Mouse (Mus musculus): ENCODE data around the gene Slc34a1.

The Slc34a1 gene

DNA sequence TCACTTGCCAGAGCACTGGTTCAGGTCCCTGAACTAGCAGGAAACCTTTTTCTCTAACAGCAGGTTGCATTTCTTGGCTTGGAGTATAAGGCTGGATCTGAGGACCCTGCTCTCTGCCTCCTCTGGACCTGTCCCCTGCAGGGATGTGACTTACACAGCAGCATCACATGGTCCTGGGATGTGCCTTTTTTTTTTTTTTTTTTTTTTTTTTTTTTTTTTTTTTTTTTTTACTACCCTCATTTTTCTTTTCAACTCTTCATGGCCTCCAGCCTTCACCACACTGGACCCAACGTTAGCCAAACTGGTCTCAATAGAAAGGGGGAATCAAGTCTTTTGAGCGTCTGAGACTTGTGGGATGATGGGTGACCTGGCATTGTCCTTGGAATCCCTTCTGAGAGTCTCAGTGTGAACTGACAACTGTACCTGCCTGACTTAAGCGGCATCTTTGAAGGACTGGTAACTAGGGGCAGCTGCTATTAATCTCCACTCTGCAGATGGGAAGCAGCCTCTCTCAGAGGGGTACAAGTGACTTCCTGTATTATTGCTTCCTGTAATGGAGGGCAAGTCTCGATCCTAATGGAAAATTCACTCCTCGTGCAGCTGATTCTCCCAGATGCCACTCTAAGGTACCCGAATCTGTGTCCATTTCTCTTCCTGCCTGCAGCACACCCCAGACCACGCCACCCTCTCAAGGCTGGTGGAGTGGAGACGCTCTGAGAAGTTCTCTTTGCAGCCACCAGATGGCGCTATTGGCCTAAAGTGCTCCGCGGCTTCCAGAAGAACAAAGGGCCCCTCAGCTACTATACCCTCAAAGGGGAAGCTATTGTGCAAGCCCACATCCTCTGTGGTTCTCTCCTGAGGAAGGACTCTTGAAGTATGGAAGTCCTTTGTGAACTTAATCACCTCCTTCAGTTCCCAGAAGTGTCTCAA lies 7.1 kb downstream of the Slc34a1 start:
- peak; percentile 88 for DNase-seq

DNA sequence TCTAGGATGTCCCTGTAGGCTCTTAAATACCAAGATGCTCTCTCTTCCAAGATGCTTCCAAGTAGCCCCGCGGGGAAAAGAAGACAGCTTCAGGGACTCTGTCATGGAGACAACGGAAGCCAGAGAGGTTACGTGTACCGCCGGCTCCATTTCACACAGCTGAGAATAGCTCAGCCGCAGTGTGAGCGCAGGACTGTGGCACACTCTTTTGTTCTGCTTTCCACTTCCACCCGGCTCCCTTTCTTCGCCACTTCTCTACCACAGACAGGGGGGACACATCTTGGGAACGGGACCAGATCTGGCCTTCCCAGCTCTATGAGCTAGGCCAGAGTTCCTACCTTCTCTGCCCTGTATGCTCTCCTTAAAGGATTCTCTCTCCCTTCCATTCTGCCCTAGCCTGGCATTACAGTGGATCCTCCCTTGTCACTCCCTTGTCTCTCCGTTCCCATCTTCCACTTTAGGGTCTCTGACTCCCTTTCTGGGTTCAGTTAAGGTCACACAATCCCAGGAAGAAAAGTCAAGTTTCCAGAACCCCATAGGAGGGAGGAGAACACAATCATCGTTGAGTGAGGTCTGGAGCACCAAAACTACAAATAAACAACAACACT lies 7.9 kb downstream of the Slc34a1 start:
- DNase-seq = no peak

DNA sequence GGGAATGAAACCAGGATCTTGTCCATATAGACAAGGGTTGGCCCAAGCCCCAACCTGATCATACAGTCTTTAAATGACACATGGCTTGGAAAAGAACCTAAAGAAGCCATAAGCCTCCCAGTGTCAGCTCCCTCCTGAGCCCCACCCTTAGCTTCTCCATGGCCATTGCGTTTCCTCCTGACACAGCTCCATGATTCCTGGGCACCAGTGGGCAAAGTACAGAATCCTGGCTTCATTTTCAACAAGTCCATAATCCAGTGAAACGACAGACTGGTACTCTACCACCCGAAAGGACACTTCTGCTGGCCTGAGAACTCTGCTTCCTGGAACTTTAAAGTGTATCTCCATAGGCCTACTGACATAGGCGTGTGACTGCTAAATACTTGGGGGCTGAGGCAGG lies 9.4 kb downstream of the Slc34a1 start:
- no peak for DNase-seq

DNA sequence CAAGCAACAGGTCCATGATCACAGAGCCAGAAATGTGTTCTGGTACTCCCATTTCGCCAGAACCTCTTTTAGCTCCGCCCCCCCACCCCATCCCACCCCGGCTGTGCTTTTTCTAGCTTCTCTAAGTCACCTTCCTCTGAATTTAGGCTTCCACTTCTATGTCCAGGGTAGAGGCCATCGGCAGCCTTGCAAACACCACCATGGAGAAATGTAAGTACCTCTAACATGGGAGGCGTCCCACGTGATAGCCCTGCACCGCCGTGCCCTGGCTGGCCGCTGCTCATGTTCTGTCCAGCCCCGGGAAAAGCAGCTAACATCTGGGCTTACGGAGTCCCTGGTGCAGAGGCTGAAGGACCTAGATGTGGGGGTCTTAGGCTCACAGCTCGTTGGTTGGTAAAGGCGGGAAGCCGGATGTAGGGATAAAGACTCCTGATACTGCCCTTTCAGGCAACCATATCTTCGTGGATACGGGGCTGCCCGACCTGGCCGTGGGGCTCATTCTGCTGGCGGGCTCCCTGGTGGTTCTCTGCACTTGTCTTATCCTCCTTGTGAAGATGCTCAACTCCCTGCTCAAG lies 10.6 kb downstream of the Slc34a1 start:
- DNase-seq = no peak

DNA sequence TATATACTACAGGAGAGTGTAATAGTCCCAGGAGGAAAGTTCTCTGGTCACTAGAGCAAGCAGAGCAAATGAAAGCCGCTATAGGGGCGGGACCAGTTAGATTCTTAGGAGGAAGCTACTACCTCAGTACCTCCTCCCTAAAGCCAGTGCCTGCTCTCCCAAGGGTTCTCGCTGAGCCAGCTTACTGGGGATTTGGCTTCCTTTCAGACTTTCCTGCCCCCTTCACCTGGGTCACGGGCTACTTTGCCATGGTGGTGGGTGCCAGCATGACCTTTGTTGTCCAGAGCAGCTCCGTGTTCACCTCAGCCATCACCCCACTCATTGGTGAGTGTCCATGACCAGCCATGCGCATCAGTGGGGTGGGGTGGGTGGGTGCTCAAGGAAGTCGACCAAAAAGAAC lies 13.8 kb downstream of the Slc34a1 start:
- DNase-seq = peak in 1 of 2 experiments; percentile 12

DNA sequence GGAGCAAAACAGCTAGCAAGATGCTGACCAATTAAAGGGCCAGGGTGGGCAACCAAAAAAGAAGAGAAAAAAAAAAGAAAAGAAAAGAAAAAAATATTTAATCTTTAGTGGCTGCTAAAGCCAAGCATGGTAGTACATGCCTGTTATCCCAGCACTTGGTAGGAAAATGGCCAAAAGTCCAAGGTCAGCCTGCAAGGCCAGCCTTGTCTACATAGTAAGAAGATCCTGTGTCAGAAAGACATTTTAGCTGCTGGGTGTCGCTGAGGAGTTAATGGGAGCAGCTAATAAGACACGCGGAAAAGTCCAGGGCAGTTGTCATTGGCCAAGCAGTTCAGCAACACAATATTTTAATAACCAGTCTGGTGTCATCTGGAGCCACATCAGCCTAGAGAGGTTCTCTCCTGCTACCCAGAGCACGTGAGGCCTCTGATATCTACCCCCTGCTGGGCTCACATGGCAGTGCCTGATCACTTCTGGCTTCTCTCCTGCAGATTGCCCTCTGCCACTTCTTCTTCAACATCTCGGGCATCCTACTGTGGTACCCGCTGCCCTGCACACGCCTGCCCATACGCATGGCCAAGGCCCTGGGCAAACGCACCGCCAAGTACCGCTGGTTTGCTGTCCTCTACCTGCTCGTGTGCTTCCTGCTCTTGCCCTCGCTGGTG lies 14.8 kb downstream of the Slc34a1 start:
- peak; percentile 31 to 36 for DNase-seq

DNA sequence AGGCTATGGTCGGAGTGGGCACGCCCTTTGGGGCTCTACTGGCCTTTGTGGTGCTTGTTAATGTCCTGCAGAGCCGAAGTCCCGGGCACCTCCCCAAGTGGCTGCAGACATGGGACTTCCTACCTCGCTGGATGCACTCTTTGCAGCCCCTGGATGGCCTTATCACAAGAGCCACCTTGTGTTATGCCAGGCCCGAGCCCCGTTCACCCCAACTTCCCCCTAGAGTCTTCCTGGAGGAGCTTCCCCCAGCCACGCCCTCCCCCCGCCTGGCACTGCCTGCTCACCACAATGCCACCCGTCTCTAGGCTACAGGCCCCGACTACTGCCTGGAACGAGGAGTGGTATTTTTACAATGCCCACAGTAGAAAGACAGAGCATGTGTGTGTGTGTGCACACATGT lies 15.3 kb downstream of the Slc34a1 start:
- no peak for DNase-seq

DNA sequence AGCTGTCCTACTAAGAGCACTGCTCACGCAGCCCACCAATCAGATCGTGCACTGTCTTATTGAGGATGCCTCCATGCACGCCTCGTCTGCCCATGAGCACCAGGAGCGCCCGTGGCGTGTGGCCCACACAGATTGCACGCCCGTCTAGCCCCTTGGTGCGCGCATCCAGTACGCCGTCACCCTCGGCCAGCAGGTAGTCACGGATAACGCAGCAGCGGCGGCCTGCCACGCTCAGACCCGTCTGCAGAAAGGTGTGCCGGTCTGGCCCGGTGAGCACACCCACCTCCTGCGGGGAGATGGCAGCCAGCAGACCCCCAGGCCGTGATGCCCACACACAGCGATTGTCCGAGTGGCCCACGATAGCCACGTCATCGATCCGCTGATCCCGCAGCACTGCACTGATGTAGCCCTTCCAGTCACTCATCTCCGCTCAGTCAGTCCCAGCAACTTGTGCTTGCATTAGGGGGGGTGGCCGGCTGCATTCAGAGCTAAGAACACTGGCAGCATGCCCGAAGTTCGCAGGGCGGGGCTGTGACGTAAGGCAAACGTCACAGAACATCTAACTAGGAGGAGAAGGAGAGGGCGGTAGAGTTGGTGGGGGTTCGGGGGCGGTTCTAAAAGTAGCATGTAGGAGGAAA lies 16.9 kb downstream of the Slc34a1 start, which contains the start of gene Pfn3:
Gene Pfn3 (minus strand): TSS at position 490 of the 638 bp plus-strand sequence.
- peak; percentile 38 to 42 for DNase-seq

DNA sequence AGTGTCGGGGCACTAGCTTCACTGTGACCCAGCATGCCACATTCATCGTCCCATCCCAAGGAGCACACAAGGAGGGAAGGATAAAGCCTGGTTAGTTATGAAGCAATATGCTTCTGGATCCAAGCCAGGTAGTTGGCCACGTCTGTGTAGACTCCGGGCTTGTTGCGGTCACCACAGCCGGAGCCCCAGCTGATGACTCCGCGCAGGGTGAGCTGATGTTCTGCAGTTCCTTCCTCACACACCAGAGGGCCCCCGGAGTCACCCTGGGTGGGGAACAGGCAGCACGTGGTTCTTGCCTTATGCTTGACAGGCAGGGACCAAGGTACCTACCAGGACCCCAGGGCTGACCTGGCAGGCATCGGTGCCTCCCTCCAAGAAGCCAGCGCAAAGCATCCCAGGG lies 20.0 kb downstream of the Slc34a1 start:
- peak; percentile 97 to 98 for DNase-seq

DNA sequence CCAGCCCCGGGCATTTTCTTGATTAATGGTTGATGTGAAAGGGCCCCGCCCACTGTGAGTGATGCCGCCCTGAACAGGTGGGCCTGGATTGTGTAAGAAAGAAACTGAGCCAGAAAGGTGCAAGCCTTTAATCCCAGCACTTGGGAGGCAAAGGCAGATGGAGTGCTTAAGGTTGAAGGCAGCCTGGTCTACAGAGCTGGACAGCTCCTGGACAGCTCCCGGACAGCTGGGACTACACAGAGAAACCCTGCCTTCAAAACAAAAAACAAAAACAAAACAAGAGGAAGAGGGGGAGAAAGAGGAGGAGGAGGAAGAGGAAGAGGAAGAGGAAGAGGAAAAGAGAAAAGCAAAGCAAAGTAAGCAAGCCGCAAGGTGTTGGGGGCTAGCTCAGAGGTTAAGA lies 21.2 kb downstream of the Slc34a1 start:
- DNase-seq = no peak

DNA sequence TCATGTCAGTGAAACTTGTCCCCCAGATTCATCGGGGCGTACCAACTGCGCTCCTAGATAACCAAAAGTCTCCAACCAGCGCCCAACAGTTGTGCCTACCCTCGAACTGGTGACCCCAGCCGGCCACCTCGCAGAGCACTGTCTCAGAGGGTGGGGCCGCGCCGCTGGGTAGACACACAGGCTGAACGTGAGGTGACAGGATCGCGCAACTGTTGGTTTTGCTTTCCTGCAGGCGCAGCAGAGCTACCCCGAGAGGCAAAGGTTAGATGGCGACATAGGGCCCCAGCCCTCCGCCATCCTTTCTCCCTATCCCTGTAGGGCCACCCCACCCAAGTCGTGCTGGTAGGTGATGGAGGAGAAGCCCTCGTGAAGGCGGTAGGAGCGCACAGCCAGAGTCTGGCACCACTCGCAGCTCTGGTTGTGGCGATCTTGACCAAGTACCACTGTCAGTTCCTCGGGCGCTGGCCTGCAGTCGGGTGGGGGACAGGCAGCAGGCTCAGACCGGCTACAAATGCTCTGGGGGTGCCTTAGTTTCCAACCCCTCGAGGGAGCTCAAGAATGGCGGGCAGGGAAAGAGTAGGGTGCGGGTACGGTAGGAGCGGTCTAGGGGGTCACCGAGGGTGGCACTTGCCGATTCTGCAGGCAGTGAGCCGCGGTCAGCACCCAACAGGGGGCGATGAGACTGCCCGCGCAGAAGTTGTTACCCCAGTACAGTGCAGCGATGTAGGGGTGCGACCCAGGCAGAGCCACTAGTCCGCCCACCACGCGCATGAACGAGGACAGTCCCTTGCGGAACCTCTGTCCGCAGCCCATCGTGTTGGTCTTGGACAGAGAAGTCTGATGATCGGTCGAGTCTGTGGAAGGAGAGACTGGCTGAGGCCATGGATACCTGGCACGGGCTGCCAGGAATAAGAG lies 22.3 kb downstream of the Slc34a1 start:
- no peak for DNase-seq

DNA sequence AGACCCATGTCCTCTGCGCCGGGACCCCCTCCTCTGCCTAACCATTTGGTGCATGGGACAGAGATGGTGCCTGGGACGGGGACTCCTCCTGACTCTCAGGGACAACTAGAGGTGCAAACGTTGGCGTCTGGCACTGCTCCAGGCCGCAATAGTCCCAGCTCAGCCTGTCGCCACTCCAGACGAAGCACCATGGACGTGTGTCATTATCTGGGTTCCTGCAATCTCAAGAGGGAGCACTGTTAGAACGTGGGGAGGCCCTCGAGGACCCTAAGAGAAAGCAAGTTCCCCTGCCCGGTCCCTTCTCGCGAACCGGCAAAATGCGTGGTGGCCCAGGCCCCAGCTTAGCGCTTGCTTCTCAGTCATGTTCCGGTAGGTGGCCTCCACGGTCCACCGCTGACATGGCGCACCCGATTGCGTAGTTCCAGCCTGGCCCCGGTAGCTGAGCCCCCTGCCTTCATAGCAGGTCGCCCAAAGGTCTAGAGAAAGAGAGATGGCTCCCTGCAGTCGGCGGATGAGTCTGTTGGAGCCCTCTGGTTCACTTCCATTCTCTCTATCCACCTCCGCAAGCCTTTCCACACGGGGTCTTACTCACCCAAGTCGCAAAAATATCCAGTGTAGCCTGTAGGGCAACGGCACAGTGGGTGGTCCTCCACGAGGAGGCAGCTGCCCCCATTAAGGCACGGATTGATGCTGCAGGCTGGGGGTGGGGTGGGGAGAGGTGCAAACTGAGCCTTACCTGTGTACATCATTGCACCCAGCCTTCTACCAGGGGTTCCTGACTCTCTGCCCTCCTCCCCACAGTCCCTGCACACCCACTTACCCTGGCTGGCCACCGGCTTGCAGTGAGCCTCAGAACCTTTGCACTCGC lies 23.2 kb downstream of the Slc34a1 start:
- DNase-seq = peak; percentile 84 to 87

DNA sequence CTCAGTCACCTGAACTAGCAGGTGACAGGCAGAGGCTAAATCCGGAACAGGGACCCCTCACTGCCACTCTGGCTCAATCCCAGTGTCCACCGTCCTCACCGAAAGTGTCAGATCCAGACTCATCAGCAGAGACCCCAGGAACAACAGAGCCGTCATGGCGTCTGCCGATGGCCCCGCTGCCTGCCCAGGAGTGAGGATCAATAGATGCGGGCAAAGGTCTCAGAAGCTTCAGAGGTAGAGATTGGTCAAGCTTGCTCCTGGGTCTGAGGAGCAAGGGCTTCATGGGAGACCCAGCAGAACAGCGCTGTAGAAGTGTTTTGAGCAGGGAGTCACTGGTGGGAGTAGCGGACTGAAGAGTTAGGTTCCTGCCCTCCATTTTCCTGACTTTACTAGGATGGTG lies 28.6 kb downstream of the Slc34a1 start, which contains the start of gene F12:
Gene F12 (minus strand): TSS at position 181 of the 400 bp plus-strand sequence.
- DNase-seq = no peak

DNA sequence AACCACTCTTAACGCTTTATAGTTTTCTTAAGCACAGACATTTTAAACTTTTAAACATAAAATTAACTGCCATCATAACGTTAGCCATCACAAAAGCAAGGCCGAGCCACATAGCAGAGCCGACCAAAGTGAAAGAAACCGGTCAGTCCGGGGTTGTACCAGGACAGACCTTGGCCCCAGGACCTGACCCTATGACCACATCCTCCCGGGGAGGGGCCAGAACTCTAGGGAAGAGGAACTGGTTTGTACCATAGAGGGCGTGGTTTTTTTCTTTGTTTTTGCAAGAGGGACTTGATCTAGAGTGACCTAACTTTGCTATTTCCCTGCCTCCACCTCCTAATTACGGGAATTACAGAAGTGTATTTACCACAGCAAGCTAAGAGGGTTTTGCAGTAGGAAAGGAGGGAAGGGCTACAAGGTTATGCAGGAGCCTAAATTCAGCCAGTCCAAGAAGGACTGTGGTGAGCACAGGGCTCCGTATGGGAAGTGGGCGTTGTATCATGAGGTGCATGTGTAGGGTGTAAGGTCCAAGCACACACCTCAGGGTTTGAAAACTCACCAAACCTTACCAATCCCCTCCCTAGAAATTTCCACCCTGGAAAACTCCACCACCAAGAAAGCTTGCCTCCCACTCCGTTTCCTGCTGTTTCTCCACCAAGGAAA lies 31.4 kb downstream of the Slc34a1 start:
- DNase-seq = peak; percentile 78 to 83

DNA sequence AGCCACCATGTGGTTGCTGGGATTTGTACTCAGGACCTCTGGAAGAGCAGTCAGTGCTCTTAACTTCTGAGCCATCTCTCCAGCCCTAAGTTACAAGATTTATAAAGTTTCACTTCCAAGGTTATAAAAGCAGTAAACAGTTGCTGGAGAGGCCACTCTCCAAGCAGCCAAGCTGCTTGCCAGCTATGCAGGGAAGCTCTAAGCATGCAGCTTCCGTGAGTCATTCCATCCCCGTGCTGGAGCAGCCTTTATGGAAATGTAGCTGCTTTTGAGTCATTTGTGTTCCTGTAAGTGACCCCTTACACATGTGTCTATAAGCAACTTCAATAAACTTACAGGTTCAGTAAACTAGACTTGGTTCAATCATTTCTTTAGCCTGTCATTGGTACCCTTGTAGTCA lies 32.6 kb downstream of the Slc34a1 start:
- no peak for DNase-seq

DNA sequence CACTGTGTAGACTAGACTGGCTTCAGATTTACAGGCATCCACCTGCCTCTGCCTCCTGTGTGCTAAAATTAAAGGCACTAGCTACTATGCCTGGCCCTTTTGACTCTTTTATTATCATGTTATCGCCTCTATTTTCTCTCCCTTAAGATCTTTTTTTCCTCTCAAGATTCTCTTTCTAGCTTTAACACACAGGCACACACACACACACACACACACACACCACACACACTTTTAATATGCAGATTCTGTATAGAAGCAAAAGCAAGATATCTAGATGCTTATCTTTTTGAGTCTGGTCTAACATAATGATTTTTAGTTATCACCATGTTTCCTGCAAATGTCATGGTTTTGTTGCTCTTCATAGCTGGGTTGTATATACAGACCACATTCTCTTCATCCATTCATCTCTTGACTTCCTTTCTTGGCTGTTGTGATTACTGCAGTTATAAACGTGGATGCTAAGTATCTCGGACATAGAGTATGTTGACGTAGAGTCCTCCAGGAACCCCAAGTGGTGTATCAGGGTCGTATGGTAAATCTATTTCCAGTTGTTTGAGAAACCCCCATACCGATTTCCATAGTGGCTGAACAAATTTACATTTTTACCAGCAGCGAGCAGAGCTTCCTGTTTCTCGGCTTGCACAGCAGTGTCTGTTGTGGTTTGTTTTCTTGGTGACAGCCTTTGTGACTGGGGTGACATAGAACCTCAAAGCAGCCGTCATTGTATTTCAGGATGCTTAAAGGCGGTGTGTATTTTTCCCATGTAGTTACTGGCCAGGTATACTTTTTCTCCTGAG lies 34.1 kb downstream of the Slc34a1 start:
- DNase-seq = peak; percentile 71 to 76

DNA sequence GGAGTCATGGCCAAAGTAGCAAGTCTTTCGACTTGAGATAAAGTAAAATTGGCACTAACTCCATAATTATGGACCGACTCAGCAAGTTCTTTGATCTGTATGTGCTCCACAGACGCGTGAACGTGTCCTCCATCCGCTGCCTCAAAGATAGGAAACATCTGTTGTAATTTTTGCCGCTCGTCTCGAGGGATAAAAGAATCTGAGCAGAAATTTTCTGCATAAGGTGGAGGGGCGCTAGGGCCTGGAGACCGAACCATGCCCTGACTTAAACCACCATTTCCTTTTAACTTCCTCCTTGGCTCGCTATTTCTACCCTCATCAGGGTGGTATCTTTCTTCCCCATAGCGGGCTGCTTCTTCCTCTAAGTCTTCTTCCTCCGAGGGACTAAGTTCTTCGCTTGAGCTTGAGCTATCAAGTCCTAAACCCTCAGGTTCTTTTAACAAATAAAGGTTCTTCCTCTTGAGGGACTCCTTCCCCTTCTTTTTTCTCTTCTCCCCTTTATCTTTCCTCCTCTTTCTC lies 39.2 kb downstream of the Slc34a1 start:
- DNase-seq = peak; percentile 56

DNA sequence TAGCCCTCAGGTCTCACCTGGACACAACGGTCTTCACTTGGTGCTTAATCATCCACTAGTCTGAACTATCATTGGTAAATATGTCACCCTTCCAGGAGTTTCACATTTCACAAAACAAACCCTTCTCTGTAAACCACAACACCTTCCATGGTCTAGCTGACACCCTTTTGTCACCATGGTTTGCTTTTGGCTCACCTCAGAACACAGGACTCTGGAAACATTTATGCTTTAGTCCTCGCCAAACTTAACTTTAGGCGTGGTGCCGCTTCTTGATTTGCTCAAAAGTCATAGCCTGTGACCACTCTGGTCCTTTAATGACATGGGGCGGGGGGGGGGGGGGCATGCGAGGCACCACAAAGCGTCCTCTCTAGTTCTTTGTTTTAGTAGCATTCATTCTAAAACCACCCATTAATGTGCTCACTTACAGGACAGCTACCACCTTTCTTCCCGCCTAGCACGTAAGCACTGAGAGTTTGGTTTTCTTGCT lies 45.9 kb downstream of the Slc34a1 start:
- DNase-seq = no peak
